Mouse (Mus musculus) central nervous system, embryonic 18 days (tissue): ENCODE measurements around the gene Ly75. TPM values are rescaled to one million over a fixed set of nuclear protein-coding genes. Genes with fewer than 3 reads are reported as not detected.

ENCODE experiments used
- polyA plus RNA-seq: library from polyadenylated mRNA; depleted of rRNA; stranded (reverse); fragments of >200 nt; gene quantifications from 2 replicates; pipeline ENCODE4 v1.2.3, GENCODE M21; 2012; rRNA removed

Ly75 gene
- 2.0 and 2.4 TPM in 2 replicates for polyA plus RNA-seq

GRCm38 (mm10) chr2:60382858-60383669 is at the start of gene Ly75:
Ly75 (minus strand) TSS chr2:60383303.

GRCm38 (mm10) chr2:60284467-60284821 is 98.7 kb downstream of the Ly75 start, which contains the start of gene Cd302:
Cd302 (minus strand) TSS chr2:60284488.

Other genes starting within 250 kb of the Ly75 start
- gene Baz2b, start 173.5 kb downstream of the Ly75 start, polyA plus RNA-seq, result 36.6 and 46.6 TPM in 2 replicates
- 71.4 and 72.3 TPM in 2 replicates for gene March7, start 173.4 kb downstream of the Ly75 start, polyA plus RNA-seq
- gene Cd302, start 98.8 kb downstream of the Ly75 start, polyA plus RNA-seq, result 7.6 and 8.9 TPM in 2 replicates
- 0.31 and 0.56 TPM in 2 replicates for gene Pla2r1, start 170.0 kb upstream of the Ly75 start, polyA plus RNA-seq